Mouse (Mus musculus): ENCODE data around the gene Fbh1. TPM values are rescaled to one million over a fixed set of nuclear protein-coding genes. Genes with fewer than 3 reads are reported as not detected.

The Fbh1 gene
- polyA plus RNA-seq, 1 experiment, result not detected

- peaks cover 9% of the 10 kb centered on the region for H3K4me1 ChIP-seq (ENCODE audit: control insufficient read depth, insufficient read depth, low read length)
- TF ChIP-seq CTCF (IDR thresholded peaks at IDR 0.05; ENCODE audit: insufficient read depth, low read depth, low read length) (no peak), POLR2A (IDR thresholded peaks at IDR 0.05; ENCODE audit: insufficient read depth, low read depth, low read length) (no peak)
- no peak overlapping the region for H3K4me3 ChIP-seq (ENCODE audit: insufficient read depth, low read depth, low read length)
- H3K27ac ChIP-seq (ENCODE audit: insufficient read depth, low read depth, low read length), result no peak overlapping the region
- WGBS, result 87% methylated on average over 5 of the region's 5 CpGs
Observed at GRCm38 (mm10) chr2:11708538-11708937, 68.8 kb downstream of the Fbh1 start.

GRCm38 (mm10) chr2:11706746-11707065 is 70.7 kb downstream of the Fbh1 start:
- TF ChIP-seq CTCF (IDR thresholded peaks at IDR 0.05; ENCODE audit: insufficient read depth, low read depth, low read length) (no peak), POLR2A (IDR thresholded peaks at IDR 0.05; ENCODE audit: insufficient read depth, low read depth, low read length) (no peak)
- WGBS, result 31% methylated on average over 6 of the region's 6 CpGs
- Histone ChIP-seq H3K4me1 (ENCODE audit: control insufficient read depth, insufficient read depth, low read length) (peaks cover 9% of the 10 kb centered on the region), H3K4me3 (ENCODE audit: insufficient read depth, low read depth, low read length) (no peak overlapping the region), H3K27ac (ENCODE audit: insufficient read depth, low read depth, low read length) (no peak overlapping the region)

GRCm38 (mm10) chr2:11706030-11706745 is 71.2 kb downstream of the Fbh1 start:
- peak overlapping the region; percentile 73 for H3K4me3 ChIP-seq (ENCODE audit: insufficient read depth, low read depth, low read length)
- H3K4me1 ChIP-seq (ENCODE audit: control insufficient read depth, insufficient read depth, low read length), result peaks cover 9% of the 10 kb centered on the region
- TF ChIP-seq CTCF (IDR thresholded peaks at IDR 0.05; ENCODE audit: insufficient read depth, low read depth, low read length) (no peak), POLR2A (IDR thresholded peaks at IDR 0.05; ENCODE audit: insufficient read depth, low read depth, low read length) (no peak)
- WGBS, result 2% methylated on average over 28 of the region's 28 CpGs
- H3K27ac ChIP-seq (ENCODE audit: insufficient read depth, low read depth, low read length), result no peak overlapping the region

GRCm38 (mm10) chr2:11705201-11706025 is 72.0 kb downstream of the Fbh1 start, which contains the start of gene Il15ra:
Il15ra (plus strand) TSS chr2:11705290.
- Histone ChIP-seq H3K4me1 (ENCODE audit: control insufficient read depth, insufficient read depth, low read length) (peaks cover 9% of the 10 kb centered on the region), H3K4me3 (ENCODE audit: insufficient read depth, low read depth, low read length) (peak within 1 kb of the TSS; percentile 73), H3K27ac (ENCODE audit: insufficient read depth, low read depth, low read length) (peak within 1 kb of the TSS; percentile 23; the same call in 1 of the 2 replicates)
- under 1% methylated on average over 37 of the region's 37 CpGs for WGBS
- TF ChIP-seq POLR2A (IDR thresholded peaks at IDR 0.05; ENCODE audit: insufficient read depth, low read depth, low read length) (no peak), CTCF (IDR thresholded peaks at IDR 0.05; ENCODE audit: insufficient read depth, low read depth, low read length) (no peak)

GRCm38 (mm10) chr2:11699905-11700304 is 77.5 kb downstream of the Fbh1 start:
- no peak for TF ChIP-seq CTCF (IDR thresholded peaks at IDR 0.05; ENCODE audit: insufficient read depth, low read depth, low read length)
- TF ChIP-seq POLR2A (IDR thresholded peaks at IDR 0.05; ENCODE audit: insufficient read depth, low read depth, low read length), result no peak
- 84% methylated on average over 2 of the region's 2 CpGs for WGBS
- peaks cover under 1% of the 10 kb centered on the region; the same call in 1 of the 2 replicates for H3K4me1 ChIP-seq (ENCODE audit: control insufficient read depth, insufficient read depth, low read length)
- no peak overlapping the region for H3K27ac ChIP-seq (ENCODE audit: insufficient read depth, low read depth, low read length)
- H3K4me3 ChIP-seq (ENCODE audit: insufficient read depth, low read depth, low read length), result no peak overlapping the region

- no peak overlapping the region for H3K27ac ChIP-seq (ENCODE audit: insufficient read depth, low read depth, low read length)
- no peaks in the 10 kb centered on the region for H3K4me1 ChIP-seq (ENCODE audit: control insufficient read depth, insufficient read depth, low read length)
- TF ChIP-seq CTCF (IDR thresholded peaks at IDR 0.05; ENCODE audit: insufficient read depth, low read depth, low read length), result no peak
- TF ChIP-seq POLR2A (IDR thresholded peaks at IDR 0.05; ENCODE audit: insufficient read depth, low read depth, low read length), result no peak
- 64% methylated on average over 5 of the region's 5 CpGs for WGBS
- H3K4me3 ChIP-seq (ENCODE audit: insufficient read depth, low read depth, low read length), result no peak overlapping the region
Observed at GRCm38 (mm10) chr2:11698994-11699393, 78.4 kb downstream of the Fbh1 start.

- TF ChIP-seq CTCF (IDR thresholded peaks at IDR 0.05; ENCODE audit: insufficient read depth, low read depth, low read length), result no peak
- TF ChIP-seq POLR2A (IDR thresholded peaks at IDR 0.05; ENCODE audit: insufficient read depth, low read depth, low read length), result no peak
- Histone ChIP-seq H3K4me3 (ENCODE audit: insufficient read depth, low read depth, low read length) (no peak overlapping the region), H3K4me1 (ENCODE audit: control insufficient read depth, insufficient read depth, low read length) (no peaks in the 10 kb centered on the region), H3K27ac (ENCODE audit: insufficient read depth, low read depth, low read length) (no peak overlapping the region)
- 71% methylated on average over 2 of the region's 2 CpGs for WGBS
Observed at GRCm38 (mm10) chr2:11695867-11696266, 81.5 kb downstream of the Fbh1 start.

- Histone ChIP-seq H3K4me3 (ENCODE audit: insufficient read depth, low read depth, low read length) (no peak overlapping the region), H3K4me1 (ENCODE audit: control insufficient read depth, insufficient read depth, low read length) (no peaks in the 10 kb centered on the region), H3K27ac (ENCODE audit: insufficient read depth, low read depth, low read length) (no peak overlapping the region)
- WGBS, result 75% methylated on average over 2 of the region's 2 CpGs
- TF ChIP-seq POLR2A (IDR thresholded peaks at IDR 0.05; ENCODE audit: insufficient read depth, low read depth, low read length) (no peak), CTCF (IDR thresholded peaks at IDR 0.05; ENCODE audit: insufficient read depth, low read depth, low read length) (no peak)
Observed at GRCm38 (mm10) chr2:11694104-11694503, 83.3 kb downstream of the Fbh1 start.

GRCm38 (mm10) chr2:11693352-11693751 is 84.0 kb downstream of the Fbh1 start:
- no peaks in the 10 kb centered on the region for H3K4me1 ChIP-seq (ENCODE audit: control insufficient read depth, insufficient read depth, low read length)
- TF ChIP-seq CTCF (IDR thresholded peaks at IDR 0.05; ENCODE audit: insufficient read depth, low read depth, low read length) (no peak), POLR2A (IDR thresholded peaks at IDR 0.05; ENCODE audit: insufficient read depth, low read depth, low read length) (no peak)
- no peak overlapping the region for H3K4me3 ChIP-seq (ENCODE audit: insufficient read depth, low read depth, low read length)
- WGBS, result 96% methylated on average over 4 of the region's 4 CpGs
- H3K27ac ChIP-seq (ENCODE audit: insufficient read depth, low read depth, low read length), result no peak overlapping the region

Other genes with a start within 250 kb of the Fbh1 start
- gene Pfkfb3, start 223.5 kb downstream of the Fbh1 start, polyA plus RNA-seq (2012; ENCODE audit: insufficient read depth, insufficient read length, low replicate concordance, missing spikeins), result not detected in 2 replicates
- not detected in 2 replicates for gene Rbm17, start 173.4 kb downstream of the Fbh1 start, polyA plus RNA-seq (2012; ENCODE audit: insufficient read depth, insufficient read length, low replicate concordance, missing spikeins)
- not detected in 2 replicates for gene Gm17490, start 151.3 kb downstream of the Fbh1 start, polyA plus RNA-seq (2012; ENCODE audit: insufficient read depth, insufficient read length, low replicate concordance, missing spikeins)
- not detected in 2 replicates for gene Il2ra, start 134.8 kb downstream of the Fbh1 start, polyA plus RNA-seq (2012; ENCODE audit: insufficient read depth, insufficient read length, low replicate concordance, missing spikeins)
- not detected in 2 replicates for gene Il15ra, start 72.3 kb downstream of the Fbh1 start, polyA plus RNA-seq (2012; ENCODE audit: insufficient read depth, insufficient read length, low replicate concordance, missing spikeins)
- not detected in 2 replicates for gene Ankrd16, start 294 bp upstream of the Fbh1 start, polyA plus RNA-seq (2012; ENCODE audit: insufficient read depth, insufficient read length, low replicate concordance, missing spikeins)